Mouse (Mus musculus): ENCODE data around the gene Gm20503. TPM values are rescaled to one million over a fixed set of nuclear protein-coding genes. Genes with fewer than 3 reads are reported as not detected.
A peak's percentile ranks its signal among the peaks of the same experiment; 100 is the strongest.

Gene Gm20503
- polyA plus RNA-seq, 1 experiment from 2014 or later = 11.4 TPM

DNA sequence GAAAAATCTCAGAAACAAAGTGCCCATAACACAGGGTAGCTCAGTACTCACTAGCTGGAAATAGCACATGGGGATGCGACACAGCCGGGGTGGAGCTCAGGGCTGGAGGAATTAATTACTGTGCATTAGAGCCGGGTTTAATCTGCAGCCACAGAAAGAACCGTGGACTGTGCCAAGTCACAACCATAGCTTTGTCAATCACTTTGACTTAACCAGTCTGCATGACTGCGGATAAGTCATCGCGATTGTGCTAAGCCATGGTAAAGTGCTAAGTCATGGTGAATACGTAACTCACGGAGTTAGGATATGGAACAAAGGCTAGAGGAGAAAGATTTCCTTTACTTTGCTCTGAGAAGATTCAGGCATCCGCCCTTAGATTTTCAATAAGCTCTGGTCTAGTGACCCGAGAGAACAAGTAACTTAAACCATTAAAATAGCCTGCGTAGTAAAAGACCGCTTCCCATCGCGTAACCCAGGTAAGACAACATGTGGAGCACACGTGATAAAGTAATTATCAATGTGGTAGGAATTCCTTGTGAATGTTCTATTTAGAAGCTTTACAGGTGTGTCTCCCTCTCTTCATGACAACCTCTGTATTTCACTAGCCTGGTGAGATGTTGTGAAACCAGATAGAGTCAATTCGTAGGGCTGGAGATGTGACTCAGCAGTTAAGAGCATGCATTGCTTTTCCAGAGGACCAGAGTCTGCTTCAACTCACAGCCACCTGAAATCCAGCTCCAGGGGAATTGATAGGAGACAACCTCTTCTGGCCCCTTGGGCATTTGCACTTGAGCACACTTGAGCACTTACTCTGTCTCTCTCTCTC, 12.2 kb upstream of the Gm20503 start:
- Histone ChIP-seq H3K4me1 (peaks cover 85% of the 10 kb centered on the region), H3K9ac (no peak overlapping the region), H3K4me3 (no peak overlapping the region), H3K9me3 (replicated peaks) (no peaks in the 10 kb centered on the region), H3K27ac (peak overlapping the region; percentile 68), H3K36me3 (no peaks in the 10 kb centered on the region), H3K27me3 (replicated peaks) (no peaks in the 10 kb centered on the region), H3K4me2 (peak overlapping the region; percentile 42)
- WGBS (ENCODE audit: insufficient replicate concordance) = 61% methylated on average over 17 of the region's 17 CpGs
- peak; percentile 51 for ATAC-seq

DNA sequence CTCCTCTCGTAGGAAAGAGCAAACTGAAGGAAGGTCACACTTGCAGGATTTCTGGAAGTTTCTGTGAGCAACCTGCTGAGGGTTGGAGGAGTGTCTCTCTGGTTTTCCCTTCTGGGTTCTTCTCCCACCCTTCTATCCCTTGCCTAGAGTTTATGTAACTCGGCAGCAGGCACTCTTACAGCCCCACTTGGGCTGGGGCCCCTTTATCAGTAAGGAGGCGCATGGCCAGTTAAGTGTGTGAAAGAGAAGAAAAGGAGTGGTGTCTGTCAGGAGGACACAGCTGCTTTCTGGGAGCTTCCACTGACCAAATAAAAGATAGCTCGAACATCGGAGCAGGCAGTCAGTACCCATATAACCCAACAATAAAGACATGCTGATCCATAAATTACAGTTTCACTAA, 10.8 kb upstream of the Gm20503 start:
- Histone ChIP-seq H3K27ac (peak overlapping the region; percentile 9), H3K4me3 (no peak overlapping the region), H3K9me3 (replicated peaks) (no peaks in the 10 kb centered on the region), H3K27me3 (replicated peaks) (no peaks in the 10 kb centered on the region), H3K36me3 (no peaks in the 10 kb centered on the region), H3K9ac (peak overlapping the region; percentile 28), H3K4me1 (peaks cover 71% of the 10 kb centered on the region), H3K4me2 (peak overlapping the region; percentile 51)
- WGBS (ENCODE audit: insufficient replicate concordance) = 27% methylated on average over 5 of the region's 5 CpGs
- ATAC-seq = peak; percentile 71

DNA sequence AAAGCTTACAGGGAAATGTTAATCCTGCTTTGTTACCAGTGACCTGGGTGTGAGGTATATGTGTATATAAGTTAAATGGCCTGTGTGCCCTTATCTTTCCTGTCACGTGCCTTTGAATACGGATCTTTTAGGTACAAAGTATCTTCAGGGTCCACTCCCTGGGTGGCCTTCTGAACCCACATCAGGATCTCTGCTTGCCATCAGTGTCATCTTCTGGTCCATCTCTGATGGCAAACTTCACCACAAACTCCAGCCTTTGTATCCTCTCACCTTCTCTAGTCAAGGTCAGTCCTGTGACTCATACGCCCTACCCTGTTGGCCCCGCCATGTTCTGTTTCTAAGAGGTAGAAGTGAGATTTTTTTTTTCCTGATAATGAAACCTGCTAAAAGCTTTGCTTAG, 8.2 kb upstream of the Gm20503 start, which contains the start of gene Dnajc25:
TSS of gene Dnajc25 (plus strand) at position 301 of the 400 bp plus-strand sequence.
- no peaks in the 10 kb centered on the region for H3K9me3 ChIP-seq (replicated peaks)
- no peak within 1 kb of the TSS for H3K4me3 ChIP-seq
- no peak within 1 kb of the TSS for H3K4me2 ChIP-seq
- H3K36me3 ChIP-seq = no peaks in the 10 kb centered on the region
- WGBS (ENCODE audit: insufficient replicate concordance) = 44% methylated on average over 4 of the region's 4 CpGs
- H3K27ac ChIP-seq = no peak within 1 kb of the TSS
- peaks cover 62% of the 10 kb centered on the region for H3K4me1 ChIP-seq
- H3K27me3 ChIP-seq (replicated peaks) = no peaks in the 10 kb centered on the region
- ATAC-seq = no peak
- H3K9ac ChIP-seq = no peak within 1 kb of the TSS

DNA sequence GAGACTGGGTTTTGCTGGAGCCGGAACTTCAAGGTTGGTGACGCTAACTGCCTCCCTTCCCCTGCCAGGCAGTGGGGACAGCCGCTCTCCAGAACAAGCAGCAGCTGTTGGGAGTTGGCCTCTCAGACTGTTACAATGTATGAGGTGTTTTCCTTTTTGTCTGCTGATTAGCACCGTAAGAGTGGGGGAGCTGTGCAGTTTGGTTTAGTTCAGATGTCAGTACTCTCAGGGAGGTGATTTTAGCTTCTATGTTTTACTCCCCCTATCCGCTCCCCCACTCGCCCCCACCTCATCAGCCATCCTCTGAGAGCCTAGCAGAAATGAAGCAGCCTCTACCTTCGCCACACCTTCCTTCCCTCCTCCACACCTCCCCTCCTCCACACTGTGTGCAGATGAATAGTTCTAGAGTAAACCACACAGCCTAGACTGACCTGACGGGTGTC, 7.7 kb upstream of the Gm20503 start:
- no peak overlapping the region for H3K27ac ChIP-seq
- H3K27me3 ChIP-seq (replicated peaks) = no peaks in the 10 kb centered on the region
- no peak overlapping the region for H3K9ac ChIP-seq
- H3K36me3 ChIP-seq = no peaks in the 10 kb centered on the region
- ATAC-seq = no peak
- WGBS (ENCODE audit: insufficient replicate concordance) = 49% methylated on average over 8 of the region's 8 CpGs
- H3K4me3 ChIP-seq = no peak overlapping the region
- H3K4me2 ChIP-seq = no peak overlapping the region
- peaks cover 58% of the 10 kb centered on the region for H3K4me1 ChIP-seq
- no peaks in the 10 kb centered on the region for H3K9me3 ChIP-seq (replicated peaks)

DNA sequence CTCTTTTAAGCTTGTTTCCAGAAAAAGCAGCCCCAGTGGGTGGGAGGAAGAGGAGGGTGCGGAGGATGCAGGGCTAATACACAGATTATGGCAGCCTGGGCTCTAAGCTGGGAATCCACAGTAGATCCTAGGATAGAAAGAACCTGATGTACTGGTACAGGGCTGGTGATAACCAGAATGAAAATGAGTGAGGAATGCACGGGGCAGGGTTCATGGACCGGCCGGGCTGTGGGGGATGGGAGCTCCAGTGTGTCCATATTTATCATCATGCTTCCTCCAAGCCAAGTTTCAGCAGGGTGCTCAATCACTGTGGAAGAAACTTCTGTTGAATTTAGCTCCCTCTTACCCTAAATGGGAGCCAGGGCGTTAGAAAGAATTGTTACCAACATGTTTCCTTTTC, 5.9 kb upstream of the Gm20503 start:
- ATAC-seq = no peak
- no peaks in the 10 kb centered on the region for H3K9me3 ChIP-seq (replicated peaks)
- peaks cover 41% of the 10 kb centered on the region for H3K4me1 ChIP-seq

DNA sequence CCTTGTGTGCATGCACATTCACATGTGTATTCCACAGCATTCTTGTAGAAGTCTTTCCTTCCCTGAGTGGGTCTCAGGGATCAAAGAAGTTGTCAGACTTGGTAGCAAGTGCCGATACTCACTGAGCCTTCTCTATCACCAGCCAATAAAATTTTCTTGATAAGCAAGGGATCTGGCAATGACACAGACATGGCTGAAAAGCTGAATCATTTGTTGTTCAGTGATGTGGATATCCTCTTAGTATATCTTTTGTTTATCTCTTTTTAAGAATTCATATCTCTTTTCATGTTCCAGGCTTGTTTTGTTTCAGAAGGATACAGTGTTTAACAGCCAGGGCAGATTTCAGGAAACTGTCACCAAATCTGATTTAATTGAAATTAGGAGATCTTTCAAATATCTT, 4.3 kb upstream of the Gm20503 start:
- Histone ChIP-seq H3K36me3 (no peaks in the 10 kb centered on the region), H3K27me3 (replicated peaks) (no peaks in the 10 kb centered on the region), H3K4me3 (no peak overlapping the region), H3K4me2 (no peak overlapping the region), H3K9me3 (replicated peaks) (no peaks in the 10 kb centered on the region), H3K27ac (no peak overlapping the region), H3K9ac (no peak overlapping the region), H3K4me1 (peaks cover 37% of the 10 kb centered on the region)
- 59% methylated on average over 1 of the region's 1 CpGs for WGBS (ENCODE audit: insufficient replicate concordance)
- no peak for ATAC-seq

More for the DNA sequence above, 5.9 kb upstream of the Gm20503 start:
- Histone ChIP-seq H3K27me3 (replicated peaks) (no peaks in the 10 kb centered on the region), H3K9ac (no peak overlapping the region), H3K4me2 (no peak overlapping the region), H3K36me3 (no peaks in the 10 kb centered on the region), H3K4me3 (no peak overlapping the region), H3K27ac (no peak overlapping the region)
- WGBS (ENCODE audit: insufficient replicate concordance) = 76% methylated on average over 5 of the region's 5 CpGs

DNA sequence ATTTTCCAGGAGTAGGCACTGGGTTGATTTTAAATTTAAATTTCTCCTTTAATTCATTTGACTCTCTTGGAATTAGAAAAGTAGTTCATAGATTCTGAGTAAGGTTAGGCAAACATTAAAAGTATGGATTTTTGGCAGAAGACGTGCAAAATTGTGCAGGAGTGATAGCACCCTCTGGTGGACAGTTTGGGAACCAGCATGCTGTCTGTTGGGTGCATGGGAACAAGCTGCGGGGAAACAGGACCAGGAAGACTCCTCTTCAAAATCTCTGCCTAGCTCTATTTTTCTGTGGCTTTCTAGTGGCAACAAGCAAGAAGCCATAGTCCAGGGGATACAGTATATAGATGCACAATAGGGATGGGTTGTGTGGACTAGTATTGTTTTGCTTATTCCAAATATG, 3.3 kb upstream of the Gm20503 start:
- no peak for ATAC-seq

DNA sequence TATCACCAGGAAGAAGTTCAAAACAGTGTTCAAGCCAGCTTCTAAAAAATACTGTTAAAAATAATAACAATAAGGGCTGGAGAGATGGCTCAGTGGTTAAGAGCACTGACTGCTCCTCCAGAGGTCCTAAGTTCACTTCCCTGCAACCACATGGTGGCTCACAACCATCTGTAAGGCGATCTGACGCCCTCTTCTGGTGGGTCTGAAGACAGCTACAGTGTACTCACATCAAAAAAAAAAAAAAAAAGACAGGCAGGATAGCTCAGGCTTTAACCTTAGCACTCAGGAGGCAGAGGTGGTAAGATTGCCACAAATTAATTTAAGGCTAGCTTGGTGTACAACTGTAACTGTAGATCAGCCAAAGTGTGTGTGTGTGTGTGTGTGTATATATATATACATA, 2.4 kb upstream of the Gm20503 start:
- Histone ChIP-seq H3K4me1 (peaks cover 40% of the 10 kb centered on the region), H3K4me3 (no peak overlapping the region), H3K9ac (no peak overlapping the region), H3K36me3 (no peaks in the 10 kb centered on the region), H3K27ac (no peak overlapping the region), H3K4me2 (no peak overlapping the region), H3K9me3 (replicated peaks) (no peaks in the 10 kb centered on the region), H3K27me3 (replicated peaks) (no peaks in the 10 kb centered on the region)
- no peak for ATAC-seq
- WGBS (ENCODE audit: insufficient replicate concordance) = 2% methylated on average over 2 of the region's 2 CpGs

More for the DNA sequence above, 3.3 kb upstream of the Gm20503 start:
- WGBS (ENCODE audit: insufficient replicate concordance) = 0% methylated on average over 2 of the region's 2 CpGs
- Histone ChIP-seq H3K9me3 (replicated peaks) (no peaks in the 10 kb centered on the region), H3K9ac (no peak overlapping the region), H3K4me3 (no peak overlapping the region), H3K4me2 (no peak overlapping the region), H3K4me1 (peaks cover 40% of the 10 kb centered on the region), H3K27ac (no peak overlapping the region), H3K27me3 (replicated peaks) (no peaks in the 10 kb centered on the region), H3K36me3 (no peaks in the 10 kb centered on the region)

DNA sequence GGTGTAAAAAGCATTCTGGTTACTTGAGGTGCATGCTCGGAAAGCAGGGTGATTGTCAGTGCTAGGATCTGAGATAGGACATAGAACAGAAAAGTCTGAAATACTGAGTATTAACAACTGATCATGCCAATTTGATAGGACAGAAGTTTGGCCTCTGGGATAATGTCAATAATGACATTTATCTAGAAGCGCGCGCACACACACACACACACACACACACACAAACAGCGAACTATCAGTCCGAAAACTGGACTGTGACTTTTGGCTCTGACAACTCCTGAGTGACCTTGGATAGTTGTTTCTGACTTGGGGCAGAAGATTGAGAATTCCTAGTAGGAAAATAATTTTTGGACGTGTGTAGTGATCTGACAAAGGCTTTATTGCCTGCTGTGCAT, 793 bp downstream of the Gm20503 start:
- H3K9ac ChIP-seq = peak overlapping the region; percentile 94
- no peaks in the 10 kb centered on the region for H3K27me3 ChIP-seq (replicated peaks)
- H3K27ac ChIP-seq = peak overlapping the region; percentile 93
- 22% methylated on average over 7 of the region's 7 CpGs for WGBS (ENCODE audit: insufficient replicate concordance)
- no peaks in the 10 kb centered on the region for H3K9me3 ChIP-seq (replicated peaks)
- ATAC-seq = no peak
- peak overlapping the region; percentile 96 for H3K4me3 ChIP-seq
- H3K36me3 ChIP-seq = no peaks in the 10 kb centered on the region
- peaks cover 57% of the 10 kb centered on the region for H3K4me1 ChIP-seq
- H3K4me2 ChIP-seq = peak overlapping the region; percentile 98

DNA sequence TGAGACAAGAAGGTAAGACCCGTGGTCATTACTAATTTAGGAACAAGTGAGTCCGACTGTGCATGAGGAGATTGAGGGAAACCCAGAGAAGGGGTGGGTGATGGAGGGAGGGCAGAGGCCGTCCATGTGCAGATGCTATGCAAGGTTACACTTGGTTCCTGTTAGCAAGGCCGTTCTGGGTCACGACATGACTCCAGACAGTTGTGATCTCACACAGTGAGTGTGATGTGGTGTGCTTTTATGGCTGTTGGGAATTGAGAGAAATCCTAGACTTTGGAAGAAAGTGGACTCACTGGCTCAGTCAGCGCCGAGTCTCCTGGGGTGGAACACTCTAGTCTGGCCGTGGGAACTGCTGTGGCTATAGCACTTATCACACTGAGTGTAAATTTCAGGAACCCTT, 3.2 kb downstream of the Gm20503 start:
- no peak overlapping the region for H3K4me2 ChIP-seq
- H3K9me3 ChIP-seq (replicated peaks) = no peaks in the 10 kb centered on the region
- H3K4me1 ChIP-seq = peaks cover 78% of the 10 kb centered on the region
- 52% methylated on average over 8 of the region's 8 CpGs for WGBS (ENCODE audit: insufficient replicate concordance)
- no peak overlapping the region for H3K9ac ChIP-seq
- H3K36me3 ChIP-seq = no peaks in the 10 kb centered on the region
- no peak overlapping the region for H3K27ac ChIP-seq
- H3K27me3 ChIP-seq (replicated peaks) = no peaks in the 10 kb centered on the region
- ATAC-seq = no peak
- no peak overlapping the region for H3K4me3 ChIP-seq

DNA sequence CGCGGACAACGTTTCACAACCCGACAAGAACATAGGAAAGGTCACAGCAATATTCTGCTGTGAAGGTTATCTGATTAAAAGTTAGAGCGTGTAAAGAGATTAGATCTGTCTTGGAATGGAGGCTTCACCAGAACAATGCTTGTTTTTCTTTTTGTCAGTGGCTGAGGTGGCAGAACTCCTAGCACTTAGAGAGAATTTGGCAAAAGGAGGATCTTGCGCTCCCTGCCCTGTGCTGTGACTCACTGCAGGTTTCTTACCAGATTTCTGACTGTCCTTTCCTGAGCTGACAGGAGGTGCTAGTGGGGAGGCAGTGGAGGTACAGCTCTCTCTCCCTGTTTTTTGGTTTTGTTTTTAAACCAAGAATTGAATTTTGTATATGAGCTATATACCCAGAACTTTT, 4.0 kb downstream of the Gm20503 start:
- no peak for ATAC-seq
- no peak overlapping the region for H3K4me2 ChIP-seq
- H3K4me3 ChIP-seq = no peak overlapping the region
- H3K27me3 ChIP-seq (replicated peaks) = no peaks in the 10 kb centered on the region
- no peak overlapping the region for H3K9ac ChIP-seq
- no peak overlapping the region for H3K27ac ChIP-seq
- H3K36me3 ChIP-seq = no peaks in the 10 kb centered on the region
- no peaks in the 10 kb centered on the region for H3K9me3 ChIP-seq (replicated peaks)
- WGBS (ENCODE audit: insufficient replicate concordance) = 75% methylated on average over 6 of the region's 6 CpGs
- peaks cover 86% of the 10 kb centered on the region for H3K4me1 ChIP-seq

DNA sequence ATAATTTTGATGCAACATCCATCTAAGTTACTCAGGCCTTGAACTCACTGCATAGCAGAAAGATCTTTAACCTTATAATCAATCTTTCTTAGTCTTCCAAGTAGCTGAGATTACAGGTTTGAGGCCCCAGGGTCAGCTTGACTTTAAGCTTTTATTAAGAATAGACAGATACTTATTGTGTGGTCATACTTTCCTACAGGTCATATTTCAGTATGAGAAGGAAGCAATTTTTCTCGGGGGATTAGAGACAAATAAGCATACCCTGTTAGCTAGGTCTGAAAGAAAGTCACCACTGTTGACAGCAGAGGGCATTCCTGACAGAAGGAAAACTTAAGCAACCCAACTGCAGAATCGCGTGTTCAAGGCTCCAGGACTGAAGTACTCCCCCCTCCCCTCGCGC, 5.0 kb downstream of the Gm20503 start:
- H3K4me1 ChIP-seq = peaks cover 80% of the 10 kb centered on the region
- no peak overlapping the region for H3K9ac ChIP-seq
- H3K4me2 ChIP-seq = no peak overlapping the region
- ATAC-seq = no peak
- no peaks in the 10 kb centered on the region for H3K36me3 ChIP-seq
- H3K27me3 ChIP-seq (replicated peaks) = no peaks in the 10 kb centered on the region
- no peak overlapping the region for H3K4me3 ChIP-seq
- H3K9me3 ChIP-seq (replicated peaks) = no peaks in the 10 kb centered on the region
- 80% methylated on average over 5 of the region's 5 CpGs for WGBS (ENCODE audit: insufficient replicate concordance)
- no peak overlapping the region for H3K27ac ChIP-seq
